Mouse (Mus musculus) heart, embryonic 10.5 days (tissue): ENCODE data around the gene 9130019O22Rik. TPM values are rescaled to one million over a fixed set of nuclear protein-coding genes. Genes with fewer than 3 reads are reported as not detected.
A peak's percentile ranks its signal among the peaks of the same experiment; 100 is the strongest.
"Not testable (repeated sequence)": the region's sequence is repeated elsewhere in the genome, so short reads cannot be mapped to it uniquely, and the experiment has no call there.

Experiments used
- DNase-seq: peaks from one replicate; pipeline ENCODE4 v3.0.0-alpha.2; 2017; ENCODE audit warnings: low spot score
- H3K27ac ChIP-seq: fragments of 300-500 bp; sonication (generic); 2 replicates; pipeline ENCODE4 v1.5.1; 2016; ENCODE audit warnings: mild to moderate bottlenecking
- H3K27me3 ChIP-seq: fragments of 300-500 bp; sonication (generic); 2 replicates; pipeline ENCODE4 v1.6.1; 2016; ENCODE audit warnings: mild to moderate bottlenecking; ENCODE audit not compliant: poor library complexity, insufficient read depth, severe bottlenecking
- H3K36me3 ChIP-seq: fragments of 300-500 bp; sonication (generic); 2 replicates; pipeline ENCODE4 v1.6.1; 2016; ENCODE audit warnings: mild to moderate bottlenecking, moderate library complexity
- H3K4me1 ChIP-seq: fragments of 300-500 bp; sonication (generic); 2 replicates; pipeline ENCODE4 v1.6.1; 2016; ENCODE audit warnings: mild to moderate bottlenecking
- H3K4me3 ChIP-seq: fragments of 300-500 bp; sonication (generic); 2 replicates; pipeline ENCODE4 v1.5.1; 2016; ENCODE audit warnings: mild to moderate bottlenecking, moderate library complexity
- H3K9me3 ChIP-seq: fragments of 300-500 bp; sonication (generic); 2 replicates; pipeline ENCODE4 v1.6.1; 2016; ENCODE audit warnings: mild to moderate bottlenecking, moderate library complexity
- WGBS: fragments of 180-500 bp; shearing (Covaris S2); methylation state at CpG from one replicate; pipeline ENCODE4 v1.1.7; 2016; 5-methylcytosine and 5-hydroxymethylcytosine counted together
- polyA plus RNA-seq: library from polyadenylated mRNA; unstranded; fragments of >200 nt; fragmentation: Nextera tagmentation; extraction: Ambion mirVana; gene quantifications from 2 replicates; pipeline ENCODE4 v1.2.1, GENCODE M21; 2016

9130019O22Rik gene
- polyA plus RNA-seq, result 4.6 and 4.8 TPM in 2 replicates

- H3K4me1 ChIP-seq, result peaks cover 13% of the 10 kb centered on the region
- H3K36me3 ChIP-seq, result peaks cover 41% of the 10 kb centered on the region
- H3K9me3 ChIP-seq, result no peaks in the 10 kb centered on the region; the same call in 1 of the 2 replicates
- H3K27ac ChIP-seq, result peak within 1 kb of the TSS; percentile 89
- 10% methylated on average over 38 of the region's 38 CpGs for WGBS
- peak within 1 kb of the TSS; percentile 71 for H3K4me3 ChIP-seq
- no peaks in the 10 kb centered on the region for H3K27me3 ChIP-seq
- peak; percentile 90 for DNase-seq
Measured at GRCm38 (mm10) chr7:127386641-127387392, at the start of gene 9130019O22Rik. Gene 9130019O22Rik, minus strand, starts transcription at chr7:127387166.

GRCm38 (mm10) chr7:127435206-127435605 is 48.2 kb upstream of the 9130019O22Rik start:
- Histone ChIP-seq H3K27me3 (no peaks in the 10 kb centered on the region), H3K4me3 (no peak overlapping the region), H3K9me3 (0 out of 2 replicates have a peak, but pooled peaks cover 4% of the 10 kb centered on the region), H3K27ac (no peak overlapping the region), H3K4me1 (no peaks in the 10 kb centered on the region), H3K36me3 (no peaks in the 10 kb centered on the region)
- WGBS, result 81% methylated on average over 4 of the region's 4 CpGs
- no peak for DNase-seq

- Histone ChIP-seq H3K4me1 (peaks cover 9% of the 10 kb centered on the region), H3K27me3 (peaks cover 19% of the 10 kb centered on the region), H3K36me3 (no peaks in the 10 kb centered on the region), H3K27ac (no peak overlapping the region), H3K4me3 (no peak overlapping the region), H3K9me3 (no peaks in the 10 kb centered on the region)
- no peak for DNase-seq
- 57% methylated on average over 3 of the region's 3 CpGs for WGBS
Measured at GRCm38 (mm10) chr7:127426354-127426753, 39.4 kb upstream of the 9130019O22Rik start.

- H3K27me3 ChIP-seq, result peaks cover 19% of the 10 kb centered on the region
- no peaks in the 10 kb centered on the region for H3K9me3 ChIP-seq
- 81% methylated on average over 2 of the region's 2 CpGs for WGBS
- peaks cover 13% of the 10 kb centered on the region for H3K4me1 ChIP-seq
- H3K27ac ChIP-seq, result no peak overlapping the region
- H3K4me3 ChIP-seq, result no peak overlapping the region
- DNase-seq, result no peak
- no peaks in the 10 kb centered on the region for H3K36me3 ChIP-seq
Measured at GRCm38 (mm10) chr7:127425911-127426310, 38.9 kb upstream of the 9130019O22Rik start.

GRCm38 (mm10) chr7:127425291-127425690 is 38.3 kb upstream of the 9130019O22Rik start:
- no peak overlapping the region for H3K27ac ChIP-seq
- 78% methylated on average over 3 of the region's 3 CpGs for WGBS
- no peaks in the 10 kb centered on the region for H3K9me3 ChIP-seq
- H3K4me1 ChIP-seq, result peaks cover 16% of the 10 kb centered on the region
- no peak for DNase-seq
- H3K36me3 ChIP-seq, result 0 out of 2 replicates have a peak, but pooled peaks cover under 1% of the 10 kb centered on the region
- H3K4me3 ChIP-seq, result no peak overlapping the region
- H3K27me3 ChIP-seq, result peaks cover 19% of the 10 kb centered on the region

GRCm38 (mm10) chr7:127422247-127422646 is 35.3 kb upstream of the 9130019O22Rik start:
- peaks cover 16% of the 10 kb centered on the region for H3K4me1 ChIP-seq
- H3K27ac ChIP-seq, result peak overlapping the region; percentile 91; the same call in 1 of the 2 replicates
- DNase-seq, result no peak
- H3K9me3 ChIP-seq, result no peaks in the 10 kb centered on the region
- peaks cover 27% of the 10 kb centered on the region for H3K36me3 ChIP-seq
- H3K27me3 ChIP-seq, result peaks cover 19% of the 10 kb centered on the region
- 2% methylated on average over 15 of the region's 15 CpGs for WGBS
- H3K4me3 ChIP-seq, result peak overlapping the region; percentile 90

GRCm38 (mm10) chr7:127421388-127422191 is 34.6 kb upstream of the 9130019O22Rik start, which contains the start of gene Zfp688:
Gene Zfp688, minus strand, starts transcription at chr7:127422068.
- H3K27me3 ChIP-seq, result peaks cover 19% of the 10 kb centered on the region
- H3K4me3 ChIP-seq, result peak within 1 kb of the TSS; percentile 90
- H3K27ac ChIP-seq, result peak within 1 kb of the TSS; percentile 91
- DNase-seq, result peak; percentile 97
- H3K9me3 ChIP-seq, result no peaks in the 10 kb centered on the region
- H3K36me3 ChIP-seq, result peaks cover 27% of the 10 kb centered on the region
- WGBS, result under 1% methylated on average over 48 of the region's 48 CpGs
- H3K4me1 ChIP-seq, result peaks cover 16% of the 10 kb centered on the region

- DNase-seq, result no peak
- Histone ChIP-seq H3K27ac (no peak overlapping the region), H3K27me3 (no peaks in the 10 kb centered on the region), H3K36me3 (no peaks in the 10 kb centered on the region), H3K4me1 (peaks cover 2% of the 10 kb centered on the region), H3K9me3 (no peaks in the 10 kb centered on the region), H3K4me3 (no peak overlapping the region)
- 61% methylated on average over 2 of the region's 2 CpGs for WGBS
Measured at GRCm38 (mm10) chr7:127411418-127411817, 24.5 kb upstream of the 9130019O22Rik start.

GRCm38 (mm10) chr7:127406002-127406987 is 19.3 kb upstream of the 9130019O22Rik start, which contains the start of gene Zfp764:
Gene Zfp764, minus strand, starts transcription at chr7:127406822.
- peak; percentile 90 for DNase-seq
- H3K27me3 ChIP-seq, H3K9me3 ChIP-seq, H3K4me1 ChIP-seq: not testable (repeated sequence)
- Histone ChIP-seq H3K36me3 (peaks cover 10% of the 10 kb centered on the region), H3K4me3 (peak within 1 kb of the TSS; percentile 71), H3K27ac (peak within 1 kb of the TSS; percentile 89)
- 5% methylated on average over 40 of the region's 40 CpGs for WGBS

- 84% methylated on average over 6 of the region's 6 CpGs for WGBS
- H3K36me3 ChIP-seq, result peaks cover 10% of the 10 kb centered on the region
- H3K27ac ChIP-seq, DNase-seq, H3K9me3 ChIP-seq, H3K4me1 ChIP-seq, H3K4me3 ChIP-seq, H3K27me3 ChIP-seq: not testable (repeated sequence)
Measured at GRCm38 (mm10) chr7:127404101-127404500, 17.1 kb upstream of the 9130019O22Rik start.

GRCm38 (mm10) chr7:127402980-127403379 is 16.0 kb upstream of the 9130019O22Rik start:
- Histone ChIP-seq H3K9me3 (no peaks in the 10 kb centered on the region), H3K27ac (no peak overlapping the region), H3K36me3 (peaks cover 10% of the 10 kb centered on the region), H3K4me3 (no peak overlapping the region), H3K4me1 (peaks cover 6% of the 10 kb centered on the region), H3K27me3 (no peaks in the 10 kb centered on the region)
- no peak for DNase-seq
- 25% methylated on average over 2 of the region's 2 CpGs for WGBS

GRCm38 (mm10) chr7:127400355-127400754 is 13.4 kb upstream of the 9130019O22Rik start:
- H3K9me3 ChIP-seq, result no peaks in the 10 kb centered on the region
- no peaks in the 10 kb centered on the region for H3K27me3 ChIP-seq
- DNase-seq, result no peak
- peaks cover 10% of the 10 kb centered on the region for H3K36me3 ChIP-seq
- WGBS, result 60% methylated on average over 3 of the region's 3 CpGs
- H3K27ac ChIP-seq, result no peak overlapping the region
- H3K4me3 ChIP-seq, result no peak overlapping the region
- H3K4me1 ChIP-seq, result no peaks in the 10 kb centered on the region
